Mouse (Mus musculus) heart, embryonic 12.5 days (tissue): ENCODE data around the gene Kmt5b. TPM values are rescaled to one million over a fixed set of nuclear protein-coding genes. Genes with fewer than 3 reads are reported as not detected.

Experiments used
- ATAC-seq: fragments of 200-750 bp; cut with Nextera tagmentation; 2 replicates; pipeline ENCODE4 v1.8.0; 2017; ENCODE audit warnings: moderate TSS enrichment, moderate library complexity; ENCODE audit not compliant: insufficient number of reproducible peaks, low FRiP score
- H3K27ac ChIP-seq: fragments of 300-500 bp; sonication (generic); 2 replicates; pipeline ENCODE4 v1.5.1; 2016; ENCODE audit warnings: mild to moderate bottlenecking, moderate library complexity; ENCODE audit not compliant: poor library complexity, severe bottlenecking
- H3K27me3 ChIP-seq: fragments of 300-500 bp; sonication (generic); replicated peaks from 2 replicates; pipeline ENCODE4 v1.6.1; 2016; ENCODE audit warnings: mild to moderate bottlenecking, moderate library complexity
- H3K36me3 ChIP-seq: fragments of 300-500 bp; sonication (generic); 2 replicates; pipeline ENCODE4 v1.6.1; 2016; ENCODE audit warnings: mild to moderate bottlenecking, moderate library complexity
- H3K4me1 ChIP-seq: fragments of 300-500 bp; sonication (generic); replicated peaks from 2 replicates; pipeline ENCODE4 v1.6.1; 2016; ENCODE audit warnings: mild to moderate bottlenecking
- H3K4me2 ChIP-seq: fragments of 300-500 bp; sonication (generic); 2 replicates; pipeline ENCODE4 v1.6.1; 2016; ENCODE audit warnings: mild to moderate bottlenecking, moderate library complexity
- H3K4me3 ChIP-seq: fragments of 300-500 bp; sonication (generic); 2 replicates; pipeline ENCODE4 v1.5.1; 2016; ENCODE audit warnings: mild to moderate bottlenecking
- H3K9ac ChIP-seq: fragments of 300-500 bp; sonication (generic); 2 replicates; pipeline ENCODE4 v1.6.1; 2016; ENCODE audit warnings: mild to moderate bottlenecking, moderate library complexity
- H3K9me3 ChIP-seq: fragments of 300-500 bp; sonication (generic); replicated peaks from 2 replicates; pipeline ENCODE4 v1.6.1; 2016; ENCODE audit warnings: mild to moderate bottlenecking, moderate library complexity
- WGBS: fragments of 180-500 bp; shearing (Covaris S2); methylation state at CpG from one replicate; pipeline ENCODE4 v1.1.7; 2016; 5-methylcytosine and 5-hydroxymethylcytosine counted together
- polyA plus RNA-seq: library from polyadenylated mRNA; unstranded; fragments of >200 nt; fragmentation: Nextera tagmentation; extraction: Ambion mirVana; gene quantifications from 2 replicates; pipeline ENCODE4 v1.2.1, GENCODE M21; 2016

The Kmt5b gene
- polyA plus RNA-seq, 1 experiment from 2014 or later, result 29.3 TPM

GRCm38 (mm10) chr19:3742716-3743115 is 24.5 kb upstream of the Kmt5b start:
- 75% methylated on average over 4 of the region's 4 CpGs for WGBS
- ATAC-seq, result no peak
- Histone ChIP-seq H3K4me2 (no peak overlapping the region), H3K36me3 (no peaks in the 10 kb centered on the region), H3K9me3 (peaks cover 6% of the 10 kb centered on the region), H3K27ac (no peak overlapping the region), H3K27me3 (no peaks in the 10 kb centered on the region), H3K9ac (no peak overlapping the region), H3K4me3 (no peak overlapping the region), H3K4me1 (no peaks in the 10 kb centered on the region)

GRCm38 (mm10) chr19:3743362-3743761 is 23.9 kb upstream of the Kmt5b start:
- WGBS, result 86% methylated on average over 7 of the region's 7 CpGs
- H3K27ac ChIP-seq, result no peak overlapping the region
- H3K4me3 ChIP-seq, result no peak overlapping the region
- H3K36me3 ChIP-seq, result no peaks in the 10 kb centered on the region
- no peak overlapping the region; the same call in 1 of the 2 replicates for H3K4me2 ChIP-seq
- ATAC-seq, result no peak
- H3K9ac ChIP-seq, result no peak overlapping the region
- H3K9me3 ChIP-seq, result peaks cover 11% of the 10 kb centered on the region
- H3K4me1 ChIP-seq, result no peaks in the 10 kb centered on the region
- no peaks in the 10 kb centered on the region for H3K27me3 ChIP-seq

- H3K9me3 ChIP-seq, result peaks cover 14% of the 10 kb centered on the region
- no peaks in the 10 kb centered on the region for H3K27me3 ChIP-seq
- H3K27ac ChIP-seq, result peak overlapping the region; percentile 54; the same call in 1 of the 2 replicates
- H3K36me3 ChIP-seq, result no peaks in the 10 kb centered on the region
- peak overlapping the region; percentile 80 for H3K9ac ChIP-seq
- no peaks in the 10 kb centered on the region for H3K4me1 ChIP-seq
- peak overlapping the region; percentile 87 for H3K4me2 ChIP-seq
- WGBS, result 8% methylated on average over 13 of the region's 13 CpGs
- peak overlapping the region; percentile 71 for H3K4me3 ChIP-seq
- 0 out of 2 replicates have a peak, but pooled peaks have one; percentile 55 for ATAC-seq
These were observed 23.2 kb upstream of the Kmt5b start for GRCm38 (mm10) chr19:3743851-3744512.

- H3K9me3 ChIP-seq, result peaks cover 13% of the 10 kb centered on the region
- no peak overlapping the region for H3K4me2 ChIP-seq
- 43% methylated on average over 8 of the region's 8 CpGs for WGBS
- no peak overlapping the region for H3K4me3 ChIP-seq
- H3K9ac ChIP-seq, result no peak overlapping the region
- no peaks in the 10 kb centered on the region for H3K4me1 ChIP-seq
- no peaks in the 10 kb centered on the region for H3K27me3 ChIP-seq
- no peaks in the 10 kb centered on the region for H3K36me3 ChIP-seq
- no peak for ATAC-seq
- no peak overlapping the region for H3K27ac ChIP-seq
These were observed 14.5 kb upstream of the Kmt5b start for GRCm38 (mm10) chr19:3752621-3753239.

GRCm38 (mm10) chr19:3753240-3753633 is 14.0 kb upstream of the Kmt5b start:
- H3K27ac ChIP-seq, result no peak overlapping the region
- ATAC-seq, result no peak
- no peak overlapping the region for H3K9ac ChIP-seq
- 58% methylated on average over 1 of the region's 1 CpGs for WGBS
- peaks cover 9% of the 10 kb centered on the region for H3K9me3 ChIP-seq
- H3K4me1 ChIP-seq, result no peaks in the 10 kb centered on the region
- no peaks in the 10 kb centered on the region for H3K27me3 ChIP-seq
- H3K4me3 ChIP-seq, result no peak overlapping the region
- no peak overlapping the region for H3K4me2 ChIP-seq
- H3K36me3 ChIP-seq, result no peaks in the 10 kb centered on the region

- Histone ChIP-seq H3K27me3 (no peaks in the 10 kb centered on the region), H3K27ac (no peak overlapping the region), H3K4me1 (no peaks in the 10 kb centered on the region), H3K9ac (no peak overlapping the region), H3K36me3 (no peaks in the 10 kb centered on the region), H3K4me3 (no peak overlapping the region), H3K9me3 (peaks cover 5% of the 10 kb centered on the region; the same call in 1 of the 2 replicates), H3K4me2 (no peak overlapping the region)
- WGBS, result 41% methylated on average over 8 of the region's 8 CpGs
- no peak for ATAC-seq
These were observed 13.5 kb upstream of the Kmt5b start for GRCm38 (mm10) chr19:3753738-3754137.

- no peak for ATAC-seq
- 44% methylated on average over 1 of the region's 1 CpGs for WGBS
- H3K27me3 ChIP-seq, result no peaks in the 10 kb centered on the region
These were observed 9.4 kb upstream of the Kmt5b start for GRCm38 (mm10) chr19:3757861-3758260.

GRCm38 (mm10) chr19:3765221-3765820 is 1.9 kb upstream of the Kmt5b start:
- H3K27ac ChIP-seq, result no peak overlapping the region
- H3K4me3 ChIP-seq, result no peak overlapping the region
- WGBS, result 78% methylated on average over 4 of the region's 4 CpGs

More at GRCm38 (mm10) chr19:3757861-3758260, 9.4 kb upstream of the Kmt5b start:
- H3K4me1 ChIP-seq, result no peaks in the 10 kb centered on the region
- H3K4me3 ChIP-seq, result no peak overlapping the region
- H3K27ac ChIP-seq, result no peak overlapping the region
- no peaks in the 10 kb centered on the region; the same call in 1 of the 2 replicates for H3K9me3 ChIP-seq
- H3K9ac ChIP-seq, result no peak overlapping the region
- no peaks in the 10 kb centered on the region for H3K36me3 ChIP-seq
- H3K4me2 ChIP-seq, result no peak overlapping the region

GRCm38 (mm10) chr19:3766378-3766777 is 843 bp upstream of the Kmt5b start:
- Histone ChIP-seq H3K9me3 (no peaks in the 10 kb centered on the region), H3K4me3 (peak overlapping the region; percentile 71; the same call in 1 of the 2 replicates), H3K27ac (no peak overlapping the region), H3K4me1 (peaks cover 14% of the 10 kb centered on the region), H3K4me2 (peak overlapping the region; percentile 82; the same call in 1 of the 2 replicates), H3K36me3 (0 out of 2 replicates have a peak, but pooled peaks cover 3% of the 10 kb centered on the region), H3K9ac (no peak overlapping the region; the same call in 1 of the 2 replicates), H3K27me3 (0 out of 2 replicates have a peak, but pooled peaks cover 5% of the 10 kb centered on the region)
- WGBS, result 92% methylated on average over 5 of the region's 5 CpGs
- ATAC-seq, result no peak

More at GRCm38 (mm10) chr19:3765221-3765820, 1.9 kb upstream of the Kmt5b start:
- peaks cover 14% of the 10 kb centered on the region for H3K4me1 ChIP-seq
- 0 out of 2 replicates have a peak, but pooled peaks cover 5% of the 10 kb centered on the region for H3K27me3 ChIP-seq
- no peak overlapping the region for H3K4me2 ChIP-seq
- no peaks in the 10 kb centered on the region for H3K9me3 ChIP-seq
- no peak for ATAC-seq
- 0 out of 2 replicates have a peak, but pooled peaks cover 3% of the 10 kb centered on the region for H3K36me3 ChIP-seq
- H3K9ac ChIP-seq, result no peak overlapping the region

- peak; percentile 71 for ATAC-seq
- WGBS, result under 1% methylated on average over 111 of the region's 111 CpGs
- H3K4me1 ChIP-seq, result peaks cover 14% of the 10 kb centered on the region
- H3K27ac ChIP-seq, result peak overlapping the region; percentile 100
- no peaks in the 10 kb centered on the region for H3K9me3 ChIP-seq
- 0 out of 2 replicates have a peak, but pooled peaks cover 5% of the 10 kb centered on the region for H3K27me3 ChIP-seq
- H3K4me3 ChIP-seq, result peak overlapping the region; percentile 71
- H3K4me2 ChIP-seq, result peak overlapping the region; percentile 82
- peaks cover 3% of the 10 kb centered on the region; the same call in 1 of the 2 replicates for H3K36me3 ChIP-seq
- peak overlapping the region; percentile 98 for H3K9ac ChIP-seq
These were observed 818 bp downstream of the Kmt5b start for GRCm38 (mm10) chr19:3767781-3768696.
